Mouse (Mus musculus): ENCODE measurements around the gene Dnajc13. TPM values are rescaled to one million over a fixed set of nuclear protein-coding genes. Genes with fewer than 3 reads are reported as not detected.

Gene Dnajc13
- polyA plus RNA-seq, 1 experiment from 2014 or later = 5.8 TPM

GRCm38 (mm10) chr9:104165926-104166325 lies 96.8 kb downstream of the Dnajc13 start:
- Histone ChIP-seq H3K4me1 (ENCODE audit: insufficient read depth) (no peaks in the 10 kb centered on the region), H3K4me3 (ENCODE audit: low read depth, low read length) (no peak overlapping the region), H3K36me3 (replicated peaks; ENCODE audit: insufficient read depth, low read length) (peaks cover 64% of the 10 kb centered on the region), H3K4me2 (ENCODE audit: low read depth, low read length) (no peak overlapping the region), H3K9me3 (ENCODE audit: low read length) (no peaks in the 10 kb centered on the region), H3K9ac (replicated peaks) (no peak overlapping the region), H3K27ac (ENCODE audit: low read depth) (no peak overlapping the region), H3K27me3 (ENCODE audit: insufficient read depth, low read length) (no peaks in the 10 kb centered on the region)
- DNase-seq (no peak), ATAC-seq (no peak)
- WGBS (ENCODE audit: insufficient replicate concordance) = 82% methylated on average over 5 of the region's 5 CpGs
- TF ChIP-seq CTCF (IDR thresholded peaks at IDR 0.05; ENCODE audit: low read depth) = no peak
- no peak for TF ChIP-seq EP300 (IDR thresholded peaks at IDR 0.05; ENCODE audit: low read depth)

GRCm38 (mm10) chr9:104164194-104164593 lies 98.5 kb downstream of the Dnajc13 start:
- Histone ChIP-seq H3K9ac (replicated peaks) (no peak overlapping the region), H3K27ac (ENCODE audit: low read depth) (no peak overlapping the region), H3K9me3 (ENCODE audit: low read length) (no peaks in the 10 kb centered on the region), H3K4me1 (ENCODE audit: insufficient read depth) (no peaks in the 10 kb centered on the region), H3K36me3 (replicated peaks; ENCODE audit: insufficient read depth, low read length) (peaks cover 69% of the 10 kb centered on the region), H3K27me3 (ENCODE audit: insufficient read depth, low read length) (no peaks in the 10 kb centered on the region), H3K4me3 (ENCODE audit: low read depth, low read length) (no peak overlapping the region), H3K4me2 (ENCODE audit: low read depth, low read length) (no peak overlapping the region)
- DNase-seq = no peak
- ATAC-seq = no peak
- WGBS (ENCODE audit: insufficient replicate concordance) = 82% methylated on average over 5 of the region's 5 CpGs
- TF ChIP-seq CTCF (IDR thresholded peaks at IDR 0.05; ENCODE audit: low read depth) (peak; percentile 28), EP300 (IDR thresholded peaks at IDR 0.05; ENCODE audit: low read depth) (no peak)

GRCm38 (mm10) chr9:104161117-104161516 lies 101.6 kb downstream of the Dnajc13 start:
- no peaks in the 10 kb centered on the region for H3K4me1 ChIP-seq (ENCODE audit: insufficient read depth)
- H3K27me3 ChIP-seq (ENCODE audit: insufficient read depth, low read length) = no peaks in the 10 kb centered on the region
- peak; percentile 99 for ATAC-seq
- no peaks in the 10 kb centered on the region for H3K9me3 ChIP-seq (ENCODE audit: low read length)
- H3K27ac ChIP-seq (ENCODE audit: low read depth) = peak overlapping the region; percentile 85
- no peak overlapping the region for H3K9ac ChIP-seq (replicated peaks)
- peak; percentile 59; the same call in 1 of the 2 replicates for TF ChIP-seq EP300 (IDR thresholded peaks at IDR 0.05; ENCODE audit: low read depth)
- no peak for TF ChIP-seq CTCF (IDR thresholded peaks at IDR 0.05; ENCODE audit: low read depth)
- no peak overlapping the region for H3K4me2 ChIP-seq (ENCODE audit: low read depth, low read length)
- H3K36me3 ChIP-seq (replicated peaks; ENCODE audit: insufficient read depth, low read length) = peaks cover 76% of the 10 kb centered on the region
- 58% methylated on average over 7 of the region's 7 CpGs for WGBS (ENCODE audit: insufficient replicate concordance)
- H3K4me3 ChIP-seq (ENCODE audit: low read depth, low read length) = no peak overlapping the region
- DNase-seq = peak; percentile 45

GRCm38 (mm10) chr9:104157291-104157690 lies 105.4 kb downstream of the Dnajc13 start:
- ATAC-seq = no peak
- Histone ChIP-seq H3K9me3 (ENCODE audit: low read length) (no peaks in the 10 kb centered on the region), H3K4me2 (ENCODE audit: low read depth, low read length) (no peak overlapping the region), H3K4me3 (ENCODE audit: low read depth, low read length) (no peak overlapping the region), H3K27ac (ENCODE audit: low read depth) (no peak overlapping the region), H3K4me1 (ENCODE audit: insufficient read depth) (no peaks in the 10 kb centered on the region), H3K36me3 (replicated peaks; ENCODE audit: insufficient read depth, low read length) (peaks cover 78% of the 10 kb centered on the region), H3K27me3 (ENCODE audit: insufficient read depth, low read length) (no peaks in the 10 kb centered on the region), H3K9ac (replicated peaks) (no peak overlapping the region)
- 87% methylated on average over 7 of the region's 7 CpGs for WGBS (ENCODE audit: insufficient replicate concordance)
- TF ChIP-seq EP300 (IDR thresholded peaks at IDR 0.05; ENCODE audit: low read depth) (no peak), CTCF (IDR thresholded peaks at IDR 0.05; ENCODE audit: low read depth) (no peak)
- DNase-seq = no peak

GRCm38 (mm10) chr9:104156506-104156905 lies 106.2 kb downstream of the Dnajc13 start:
- no peak for TF ChIP-seq CTCF (IDR thresholded peaks at IDR 0.05; ENCODE audit: low read depth)
- TF ChIP-seq EP300 (IDR thresholded peaks at IDR 0.05; ENCODE audit: low read depth) = no peak
- Histone ChIP-seq H3K9me3 (ENCODE audit: low read length) (no peaks in the 10 kb centered on the region), H3K4me1 (ENCODE audit: insufficient read depth) (no peaks in the 10 kb centered on the region), H3K4me3 (ENCODE audit: low read depth, low read length) (no peak overlapping the region), H3K36me3 (replicated peaks; ENCODE audit: insufficient read depth, low read length) (peaks cover 78% of the 10 kb centered on the region), H3K9ac (replicated peaks) (no peak overlapping the region), H3K27me3 (ENCODE audit: insufficient read depth, low read length) (no peaks in the 10 kb centered on the region), H3K4me2 (ENCODE audit: low read depth, low read length) (no peak overlapping the region), H3K27ac (ENCODE audit: low read depth) (no peak overlapping the region)
- DNase-seq = no peak
- no peak for ATAC-seq
- WGBS (ENCODE audit: insufficient replicate concordance) = 91% methylated on average over 8 of the region's 8 CpGs

- H3K36me3 ChIP-seq (replicated peaks; ENCODE audit: insufficient read depth, low read length) = peaks cover 84% of the 10 kb centered on the region
- H3K27ac ChIP-seq (ENCODE audit: low read depth) = no peak overlapping the region
- no peaks in the 10 kb centered on the region for H3K4me1 ChIP-seq (ENCODE audit: insufficient read depth)
- no peak overlapping the region for H3K4me3 ChIP-seq (ENCODE audit: low read depth, low read length)
- H3K4me2 ChIP-seq (ENCODE audit: low read depth, low read length) = no peak overlapping the region
- TF ChIP-seq EP300 (IDR thresholded peaks at IDR 0.05; ENCODE audit: low read depth) (no peak), CTCF (IDR thresholded peaks at IDR 0.05; ENCODE audit: low read depth) (no peak)
- ATAC-seq (no peak), DNase-seq (no peak)
- H3K27me3 ChIP-seq (ENCODE audit: insufficient read depth, low read length) = no peaks in the 10 kb centered on the region
- 92% methylated on average over 14 of the region's 14 CpGs for WGBS (ENCODE audit: insufficient replicate concordance)
- no peaks in the 10 kb centered on the region for H3K9me3 ChIP-seq (ENCODE audit: low read length)
- no peak overlapping the region for H3K9ac ChIP-seq (replicated peaks)
Observed at GRCm38 (mm10) chr9:104155100-104155715, 107.5 kb downstream of the Dnajc13 start.
